Mouse (Mus musculus) megakaryocyte, adult 5-6 weeks (primary cell): ENCODE measurements around the gene Cd151. TPM values are rescaled to one million over a fixed set of nuclear protein-coding genes. Genes with fewer than 3 reads are reported as not detected.

Experiments used
- ATAC-seq: 2 replicates; pipeline ENCODE4 v1.8.0; 2016; ENCODE audit warnings: mild to moderate bottlenecking, inconsistent platforms; ENCODE audit not compliant: poor library complexity, severe bottlenecking
- total RNA-seq, 2 experiments: library from RNA; stranded (forward) in 1 of 2; stranded (reverse) in 1 of 2; fragments of 153-499, 151-499 nt in 1 of 2; fragments of 221-1000, 200-1000 nt in 1 of 2; gene quantifications; 2 replicates each; pipeline versions ENCODE4 v1.2.3 to v1.2.4; 2015 to 2017

The Cd151 gene
- total RNA-seq, 2 experiments from 2014 or later = 13.3 to 21.6 TPM

GRCm38 (mm10) chr7:141487141-141487540 is 19.9 kb downstream of the Cd151 start:
- no peak for ATAC-seq

DNA sequence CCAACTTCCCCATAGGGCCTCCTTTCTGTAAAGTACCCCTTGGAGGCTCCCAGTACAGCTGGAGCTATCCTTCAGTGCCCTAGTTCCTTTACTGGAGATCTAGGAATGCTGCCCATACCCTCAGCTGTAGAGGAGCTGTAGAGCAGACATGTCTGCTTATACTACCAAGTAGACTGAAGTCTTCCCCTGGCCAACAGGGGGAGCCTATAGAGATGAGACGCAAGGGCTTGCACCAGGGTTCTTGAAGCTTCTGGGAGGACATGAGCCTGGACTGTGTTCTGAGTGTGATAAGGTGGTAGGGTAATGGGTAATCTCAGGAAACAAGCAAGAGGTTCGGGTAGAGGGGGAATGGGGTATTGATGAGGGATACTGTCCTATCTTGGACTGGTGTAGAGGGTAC is 24.0 kb downstream of the Cd151 start:
- 0 out of 2 replicates have a peak, but pooled peaks have one; percentile 51 for ATAC-seq

GRCm38 (mm10) chr7:141492738-141493137 is 25.5 kb downstream of the Cd151 start:
- ATAC-seq = no peak

DNA sequence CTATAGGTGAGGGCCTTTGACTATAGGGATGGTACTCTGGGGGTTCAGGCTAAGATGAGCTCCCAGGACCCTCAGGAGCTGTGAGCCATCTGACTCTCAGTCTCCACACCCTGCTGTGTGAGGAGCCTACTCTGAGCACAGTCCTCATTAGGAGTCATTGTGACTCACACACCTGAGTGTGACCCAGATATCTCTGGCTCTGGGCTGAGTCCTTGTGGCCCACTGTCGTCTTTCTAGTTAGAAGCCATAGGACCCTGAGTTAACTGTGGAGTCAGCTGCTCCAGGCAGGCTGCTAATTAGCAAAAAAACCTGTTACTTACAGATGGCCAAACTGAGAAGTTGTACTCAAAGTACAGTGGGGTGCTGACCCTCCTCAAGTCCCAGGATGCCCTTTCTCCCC is 26.5 kb downstream of the Cd151 start:
- ATAC-seq = no peak

GRCm38 (mm10) chr7:141495379-141495778 is 28.2 kb downstream of the Cd151 start:
- ATAC-seq = no peak

DNA sequence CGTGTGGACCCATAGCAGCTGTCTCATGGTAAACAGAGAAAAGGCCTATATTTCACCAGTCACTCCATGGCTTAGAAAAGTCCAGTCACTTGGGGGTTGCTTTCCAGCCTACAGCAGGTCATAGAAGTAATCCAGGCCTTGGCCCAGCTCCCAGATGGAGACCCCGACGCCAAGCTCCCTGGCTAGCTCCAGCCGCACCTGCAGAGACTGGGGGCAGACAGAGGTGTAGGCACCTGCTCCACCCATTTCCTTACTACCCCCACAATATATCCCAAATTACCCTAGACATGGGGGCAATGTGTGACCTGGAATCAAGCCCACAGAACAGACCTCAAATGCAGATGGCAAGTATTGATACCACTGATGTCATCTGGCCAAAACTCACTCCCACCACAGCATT is 28.7 kb downstream of the Cd151 start:
- no peak for ATAC-seq

- no peak for ATAC-seq
Measured at GRCm38 (mm10) chr7:141497600-141497999, 30.4 kb downstream of the Cd151 start.

DNA sequence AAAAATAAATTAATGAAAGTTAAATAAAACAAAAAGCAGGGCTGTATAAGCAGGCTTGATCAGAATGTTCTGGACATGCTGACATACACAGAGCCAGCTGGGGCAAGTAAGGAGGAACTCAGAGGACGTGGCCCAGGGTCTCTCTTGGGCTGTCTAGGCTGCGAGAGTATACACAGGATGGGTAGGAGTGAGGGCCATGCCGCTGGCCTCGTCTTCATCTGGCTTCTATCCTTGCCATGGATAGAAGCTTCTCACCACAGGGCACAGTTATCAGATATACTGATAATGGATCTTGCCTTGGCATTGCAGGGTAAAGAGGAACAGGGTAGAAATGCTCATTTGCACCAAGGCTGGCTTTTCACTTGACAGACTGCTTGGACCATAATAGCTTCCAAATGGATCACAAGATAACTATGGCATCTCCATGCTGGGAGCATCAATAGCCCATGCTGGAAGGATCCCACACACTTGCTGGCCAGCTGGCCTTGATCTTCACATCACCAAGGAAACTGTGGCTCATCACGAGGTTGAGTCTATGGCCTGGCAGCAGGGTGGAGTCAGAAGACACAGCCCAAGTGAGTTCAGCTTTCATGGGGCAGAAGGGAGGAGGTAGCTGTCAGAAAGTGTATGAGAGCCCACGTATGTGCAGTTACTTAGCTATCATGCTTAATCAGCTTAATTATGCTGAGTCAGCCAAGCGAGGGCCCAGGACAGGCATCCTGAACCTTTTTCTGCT is 34.8 kb downstream of the Cd151 start:
- ATAC-seq = no peak

DNA sequence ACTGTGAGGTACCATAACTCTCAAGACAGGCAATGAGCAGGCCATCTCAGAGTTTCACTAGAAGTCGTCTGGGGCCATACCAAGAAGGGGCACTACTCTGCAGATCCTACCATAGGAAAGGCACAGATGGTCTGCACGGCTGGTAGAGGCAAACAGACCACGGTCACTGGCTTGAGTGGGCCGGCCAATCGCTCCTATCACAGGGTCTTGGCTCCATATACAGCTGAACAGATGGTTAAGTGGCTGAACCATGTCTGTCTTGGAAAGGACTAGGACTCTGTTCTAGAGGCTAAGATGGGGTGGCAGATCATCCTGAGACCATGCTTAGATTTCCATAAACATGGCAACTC is 35.3 kb downstream of the Cd151 start:
- no peak for ATAC-seq

GRCm38 (mm10) chr7:141506278-141506677 is 39.1 kb downstream of the Cd151 start:
- no peak for ATAC-seq

- ATAC-seq = no peak
Measured at GRCm38 (mm10) chr7:141508160-141508559, 41.0 kb downstream of the Cd151 start.

DNA sequence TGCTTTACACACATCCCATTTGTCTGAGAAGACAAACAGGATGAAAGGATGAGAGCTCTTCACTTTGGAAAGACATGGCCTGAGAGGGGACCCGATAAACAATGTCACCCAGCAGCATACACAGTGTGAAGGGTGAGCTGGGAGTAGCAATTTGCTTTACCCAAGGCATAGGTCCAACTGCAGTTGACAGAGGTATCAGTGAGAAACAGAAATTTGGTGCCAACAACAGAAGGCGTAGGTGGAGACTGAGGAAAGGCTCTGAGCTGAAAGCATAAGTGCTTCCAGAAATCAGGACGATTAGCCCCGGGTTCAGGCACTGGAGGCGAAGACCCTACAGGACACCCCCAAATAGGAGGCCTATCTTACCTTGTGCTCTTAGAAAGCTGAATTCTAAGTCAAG is 43.0 kb downstream of the Cd151 start:
- ATAC-seq = no peak

- no peak for ATAC-seq
Measured at GRCm38 (mm10) chr7:141510681-141511191, 43.5 kb downstream of the Cd151 start.

DNA sequence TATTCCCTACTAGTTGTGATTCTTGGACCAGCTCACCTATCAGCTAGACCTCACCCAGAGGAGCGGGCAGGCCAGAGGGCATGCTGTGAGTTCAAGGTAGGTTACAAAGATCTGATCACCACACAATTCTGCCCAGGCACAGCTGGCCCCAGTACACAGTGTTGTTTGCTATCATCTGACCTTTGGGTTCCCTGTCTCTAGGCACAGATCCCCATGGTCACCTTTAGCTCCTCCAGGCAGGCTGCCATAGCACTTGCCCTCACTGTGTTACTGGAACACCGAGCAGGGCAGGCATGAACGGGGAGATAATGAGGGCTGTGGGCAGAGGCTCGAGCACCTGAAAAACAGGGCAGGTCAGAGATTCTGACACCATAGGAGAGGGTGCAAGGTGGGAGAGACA is 50.4 kb downstream of the Cd151 start:
- no peak for ATAC-seq

DNA sequence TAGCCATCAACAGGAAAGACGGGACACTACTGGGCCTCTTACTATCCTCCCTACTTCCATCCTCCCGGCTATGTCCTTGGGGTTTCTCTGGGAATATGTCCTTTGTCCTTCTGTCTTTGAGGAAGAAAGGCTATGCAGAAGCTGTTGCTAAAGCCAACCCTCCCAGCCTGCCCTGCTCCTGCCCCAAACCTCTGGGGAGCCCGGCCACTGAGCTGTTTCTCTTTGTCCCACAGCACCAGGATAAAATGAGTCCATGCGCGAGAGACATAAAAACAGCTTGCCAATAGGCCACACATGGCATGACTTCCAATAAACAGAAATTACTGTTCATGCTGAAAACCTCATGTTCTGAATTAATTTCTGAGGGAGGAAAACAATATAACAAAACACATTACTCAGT is 51.1 kb downstream of the Cd151 start:
- no peak for ATAC-seq

GRCm38 (mm10) chr7:141518926-141519325 is 51.7 kb downstream of the Cd151 start:
- no peak for ATAC-seq

DNA sequence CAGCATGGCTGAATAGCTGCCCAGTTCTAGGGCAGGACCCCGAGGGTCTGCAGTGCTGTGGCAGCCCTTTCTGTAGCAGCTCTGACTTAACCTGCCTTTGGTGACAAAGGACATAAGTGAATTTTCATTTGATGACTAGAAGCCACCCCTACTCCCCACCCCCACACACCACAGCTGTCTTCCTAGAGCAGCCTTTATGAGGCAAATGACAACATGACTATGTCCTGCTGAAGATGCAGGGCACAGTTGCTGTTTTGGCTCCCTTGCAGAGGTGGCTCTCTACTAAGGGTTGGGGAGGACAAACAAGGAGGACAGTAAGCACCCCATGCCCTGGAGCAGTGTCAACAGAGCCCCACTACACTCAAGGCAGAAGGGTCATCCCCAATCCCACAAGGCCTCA is 52.6 kb downstream of the Cd151 start:
- no peak for ATAC-seq

Other genes starting within 250 kb of the Cd151 start
- 42.8 and 48.9 TPM in 2 replicates for gene Phrf1, start 238.6 kb upstream of the Cd151 start, total RNA-seq (2015)
- 48.7 and 63.5 TPM in 2 replicates for gene Phrf1, start 238.6 kb upstream of the Cd151 start, total RNA-seq (2017)
- 42.6 and 50.5 TPM in 2 replicates for gene Irf7, start 200.9 kb upstream of the Cd151 start, total RNA-seq (2015)
- gene Irf7, start 200.9 kb upstream of the Cd151 start, total RNA-seq (2017) = 60.6 and 65.6 TPM in 2 replicates
- gene Cdhr5, start 190.6 kb upstream of the Cd151 start, total RNA-seq (2015) = not detected in 2 replicates
- gene Cdhr5, start 190.6 kb upstream of the Cd151 start, total RNA-seq (2017) = not detected in 2 replicates
- not detected in 2 replicates for gene Sct, start 188.3 kb upstream of the Cd151 start, total RNA-seq (2015)
- not detected in 2 replicates for gene Sct, start 188.3 kb upstream of the Cd151 start, total RNA-seq (2017)
- gene Drd4, start 175.4 kb upstream of the Cd151 start, total RNA-seq (2015) = not detected in 2 replicates
- gene Drd4, start 175.4 kb upstream of the Cd151 start, total RNA-seq (2017) = not detected in 2 replicates
- gene Deaf1, start 139.7 kb upstream of the Cd151 start, total RNA-seq (2015) = 36.1 and 36.5 TPM in 2 replicates
- 11.4 and 14.6 TPM in 2 replicates for gene Deaf1, start 139.7 kb upstream of the Cd151 start, total RNA-seq (2017)
- gene Tmem80, start 139.7 kb upstream of the Cd151 start, total RNA-seq (2015) = 11.8 and 12.0 TPM in 2 replicates
- gene Tmem80, start 139.7 kb upstream of the Cd151 start, total RNA-seq (2017) = 6.0 and 8.7 TPM in 2 replicates
- not detected in 2 replicates for gene Eps8l2, start 128.5 kb upstream of the Cd151 start, total RNA-seq (2015)
- not detected in 2 replicates for gene Eps8l2, start 128.5 kb upstream of the Cd151 start, total RNA-seq (2017)
- 197 and 213 TPM in 2 replicates for gene Taldo1, start 75.2 kb upstream of the Cd151 start, total RNA-seq (2015)
- 795 and 884 TPM in 2 replicates for gene Taldo1, start 75.2 kb upstream of the Cd151 start, total RNA-seq (2017)
- gene Gatd1, start 53.3 kb upstream of the Cd151 start, total RNA-seq (2015) = 22.8 and 26.4 TPM in 2 replicates
- gene Gatd1, start 53.3 kb upstream of the Cd151 start, total RNA-seq (2017) = 12.9 and 13.1 TPM in 2 replicates
- 0.18 TPM in 1 of 2 replicates, not detected in the other for gene Cend1, start 37.9 kb upstream of the Cd151 start, total RNA-seq (2015)
- not detected in 2 replicates for gene Cend1, start 37.9 kb upstream of the Cd151 start, total RNA-seq (2017)
- 14.6 and 15.0 TPM in 2 replicates for gene Slc25a22, start 29.5 kb upstream of the Cd151 start, total RNA-seq (2015)
- gene Slc25a22, start 29.5 kb upstream of the Cd151 start, total RNA-seq (2017) = 3.2 and 6.4 TPM in 2 replicates
- gene Pidd1, start 23.4 kb upstream of the Cd151 start, total RNA-seq (2015) = 7.1 and 8.1 TPM in 2 replicates
- 6.1 and 10.5 TPM in 2 replicates for gene Pidd1, start 23.4 kb upstream of the Cd151 start, total RNA-seq (2017)
- 1,660 and 1,825 TPM in 2 replicates for gene Rplp2, start 20.0 kb upstream of the Cd151 start, total RNA-seq (2015)
- gene Rplp2, start 20.0 kb upstream of the Cd151 start, total RNA-seq (2017) = 1,271 and 1,459 TPM in 2 replicates
- 31.2 and 34.5 TPM in 2 replicates for gene Pnpla2, start 12.2 kb upstream of the Cd151 start, total RNA-seq (2015)
- gene Pnpla2, start 12.2 kb upstream of the Cd151 start, total RNA-seq (2017) = 9.1 and 12.3 TPM in 2 replicates
- 1.6 and 1.8 TPM in 2 replicates for gene Cracr2b, start 6.3 kb upstream of the Cd151 start, total RNA-seq (2015)
- gene Cracr2b, start 6.3 kb upstream of the Cd151 start, total RNA-seq (2017) = 1.5 and 2.0 TPM in 2 replicates
- gene Polr2l, start 7.7 kb downstream of the Cd151 start, total RNA-seq (2015) = 16.6 and 24.0 TPM in 2 replicates
- gene Polr2l, start 7.7 kb downstream of the Cd151 start, total RNA-seq (2017) = 17.9 and 27.6 TPM in 2 replicates
- 1.4 and 1.5 TPM in 2 replicates for gene Tspan4, start 7.8 kb downstream of the Cd151 start, total RNA-seq (2015)
- gene Tspan4, start 7.8 kb downstream of the Cd151 start, total RNA-seq (2017) = 1.9 and 3.3 TPM in 2 replicates
- gene Chid1, start 72.5 kb downstream of the Cd151 start, total RNA-seq (2015) = 8.0 and 8.4 TPM in 2 replicates
- gene Chid1, start 72.5 kb downstream of the Cd151 start, total RNA-seq (2017) = 28.3 and 43.5 TPM in 2 replicates
- 42.0 and 48.3 TPM in 2 replicates for gene Ap2a2, start 94.8 kb downstream of the Cd151 start, total RNA-seq (2015)
- 61.8 and 75.5 TPM in 2 replicates for gene Ap2a2, start 94.8 kb downstream of the Cd151 start, total RNA-seq (2017)
- gene Muc6, start 187.9 kb downstream of the Cd151 start, total RNA-seq (2015) = 0.16 and 0.39 TPM in 2 replicates
- 0.11 TPM in 1 of 2 replicates, not detected in the other for gene Muc6, start 187.9 kb downstream of the Cd151 start, total RNA-seq (2017)
- not detected in 2 replicates for gene Muc2, start 222.9 kb downstream of the Cd151 start, total RNA-seq (2015)
- gene Muc2, start 222.9 kb downstream of the Cd151 start, total RNA-seq (2017) = not detected in 2 replicates